Comparison of ENCODE assay signal across 8 mouse cellular contexts in genomic region chr2:76675451-76675850, GRCm38 (mm10). TPM values are rescaled to one million over a fixed set of nuclear protein-coding genes. Genes with fewer than 3 reads are reported as not detected.
A peak's percentile ranks its signal among the peaks of the same experiment; 100 is the strongest.
DNase-seq lines count a peak whose midpoint lies in the region; ATAC-seq and TF ChIP-seq lines count a peak whose summit lies in the region.

No protein-coding gene starts in this region.

- peaks cover 61% of the 10 kb centered on the region for H3K79me2 ChIP-seq in C2C12 (ENCODE audit: control insufficient read depth, insufficient read depth)

- peaks cover 49% of the 10 kb centered on the region for H3K79me3 ChIP-seq in C2C12 (ENCODE audit: low read depth)

- H3ac ChIP-seq in C2C12 (ENCODE audit: control insufficient read depth, insufficient read length, low read depth) = peak overlapping the region; percentile 85

- no peak for DNase-seq in heart, postnatal 36 days
- peak; percentile 25 for DNase-seq in cerebellum, adult 8-10 months
- DNase-seq in hindbrain, embryonic 11.5 days (ENCODE audit: low spot score) = peak; percentile 65
- peak; percentile 46 for DNase-seq in liver, postnatal 0 days
- DNase-seq in adrenal gland, postnatal 36 days = no peak
- no peak for DNase-seq in gastrocnemius, postnatal 4 days (ENCODE audit: low spot score in 2 of 2)

- no peak for TF ChIP-seq CTCF in C2C12 (IDR thresholded peaks at IDR 0.05; ENCODE audit: control insufficient read depth, insufficient read depth, insufficient read length)
- TF ChIP-seq CTCF in liver, postnatal 0 days (IDR thresholded peaks at IDR 0.05; ENCODE audit: low read depth) = no peak

- peak overlapping the region; percentile 88 for H3K4me2 ChIP-seq in heart, embryonic 12.5 days
- peak overlapping the region; percentile 54 for H3K4me2 ChIP-seq in hindbrain, embryonic 11.5 days (replicated peaks; ENCODE audit: low read depth, low read length)
- peak overlapping the region; percentile 88 for H3K4me2 ChIP-seq in liver, postnatal 0 days (ENCODE audit: low read depth, low read length)

- TF ChIP-seq EP300 in liver, postnatal 0 days (IDR thresholded peaks at IDR 0.05; ENCODE audit: low read depth) = no peak

- peaks cover 30% of the 10 kb centered on the region for H3K4me1 ChIP-seq in heart, embryonic 12.5 days (replicated peaks)
- peaks cover 7% of the 10 kb centered on the region for H3K4me1 ChIP-seq in hindbrain, embryonic 11.5 days (replicated peaks; ENCODE audit: control insufficient read depth, insufficient read depth, low read length)
- H3K4me1 ChIP-seq in liver, postnatal 0 days (ENCODE audit: insufficient read depth) = peaks cover 27% of the 10 kb centered on the region

- no peaks in the 10 kb centered on the region for H3K9me3 ChIP-seq in heart, embryonic 12.5 days (replicated peaks)
- no peaks in the 10 kb centered on the region for H3K9me3 ChIP-seq in hindbrain, embryonic 11.5 days (ENCODE audit: control insufficient read depth, low read length)
- H3K9me3 ChIP-seq in liver, postnatal 0 days (ENCODE audit: low read length) = no peaks in the 10 kb centered on the region

- peak; percentile 54 for ATAC-seq in heart, embryonic 12.5 days (ENCODE audit: insufficient number of reproducible peaks, low FRiP score)
- ATAC-seq in hindbrain, embryonic 11.5 days (ENCODE audit: low FRiP score) = peak; percentile 61
- peak; percentile 62 for ATAC-seq in liver, postnatal 0 days

- H3K4me3 ChIP-seq in heart, embryonic 12.5 days = peak overlapping the region; percentile 93
- H3K4me3 ChIP-seq in C2C12 (ENCODE audit: insufficient read depth, poor library complexity, severe bottlenecking) = peak overlapping the region; percentile 68
- H3K4me3 ChIP-seq in hindbrain, embryonic 11.5 days (ENCODE audit: low read depth, low read length) = peak overlapping the region; percentile 77
- peak overlapping the region; percentile 86 for H3K4me3 ChIP-seq in liver, postnatal 0 days (ENCODE audit: low read depth, low read length)

- under 1% methylated on average over 38 of the region's 44 CpGs for WGBS in heart, embryonic 12.5 days
- WGBS in hindbrain, embryonic 11.5 days = under 1% methylated on average over 31 of the region's 44 CpGs
- WGBS in liver, postnatal 0 days (ENCODE audit: insufficient replicate concordance) = 2% methylated on average over 31 of the region's 44 CpGs

- H3K36me3 ChIP-seq in heart, embryonic 12.5 days = peaks cover 13% of the 10 kb centered on the region
- H3K36me3 ChIP-seq in C2C12 (ENCODE audit: control insufficient read depth, insufficient read depth) = peaks cover 27% of the 10 kb centered on the region
- no peaks in the 10 kb centered on the region for H3K36me3 ChIP-seq in hindbrain, embryonic 11.5 days (ENCODE audit: control insufficient read depth, insufficient read depth, low read length)
- peaks cover 6% of the 10 kb centered on the region for H3K36me3 ChIP-seq in liver, postnatal 0 days (replicated peaks; ENCODE audit: insufficient read depth, low read length)

- peak overlapping the region; percentile 88 for H3K9ac ChIP-seq in heart, embryonic 12.5 days
- peak overlapping the region; percentile 84 for H3K9ac ChIP-seq in hindbrain, embryonic 11.5 days (ENCODE audit: low read depth, low read length)
- peak overlapping the region; percentile 86 for H3K9ac ChIP-seq in liver, postnatal 0 days (replicated peaks)

- peak overlapping the region; percentile 76 for H3K27ac ChIP-seq in heart, embryonic 12.5 days (ENCODE audit: poor library complexity, severe bottlenecking)
- H3K27ac ChIP-seq in hindbrain, embryonic 11.5 days (ENCODE audit: low read depth, low read length) = peak overlapping the region; percentile 82
- peak overlapping the region; percentile 87 for H3K27ac ChIP-seq in liver, postnatal 0 days (ENCODE audit: low read depth)

- intact Hi-C loops in heart, postnatal 36 days (cut with DNase I) = no loop called here

- no peaks in the 10 kb centered on the region for H3K27me3 ChIP-seq in heart, embryonic 12.5 days (replicated peaks)
- H3K27me3 ChIP-seq in C2C12 (ENCODE audit: control insufficient read depth, insufficient read depth, insufficient read length) = no peaks in the 10 kb centered on the region
- H3K27me3 ChIP-seq in hindbrain, embryonic 11.5 days (ENCODE audit: control insufficient read depth, insufficient read depth, low read length) = no peaks in the 10 kb centered on the region
- no peaks in the 10 kb centered on the region for H3K27me3 ChIP-seq in liver, postnatal 0 days (ENCODE audit: insufficient read depth, low read length)

TF ChIP-seq in C2C12, 6 proteins besides CTCF, POLR2A, EP300 and RAD21:
- TF ChIP-seq CEBPB (IDR thresholded peaks at IDR 0.05; ENCODE audit: low read depth) = no peak
- TF ChIP-seq MYOD1 (IDR thresholded peaks at IDR 0.05; ENCODE audit: control insufficient read depth, insufficient read length, low read depth) = no peak
- no peak for TF ChIP-seq USF1 (IDR thresholded peaks at IDR 0.05; ENCODE audit: low read depth)
- no peak for TF ChIP-seq FOSL1 (IDR thresholded peaks at IDR 0.05; ENCODE audit: insufficient read depth, low read length, poor library complexity, severe bottlenecking)
- TF ChIP-seq MYOG (IDR thresholded peaks at IDR 0.05; ENCODE audit: control insufficient read depth, extremely low read depth, insufficient read length) = no peak
- TF ChIP-seq MAX (IDR thresholded peaks at IDR 0.05) = no peak

RNA-seq across cellular contexts. Expression of gene Plekha3, which starts 0.4 kb away (rescaled TPM):
- 14.9 and 17.3 TPM in 2 replicates for polyA plus RNA-seq in heart, embryonic 12.5 days (2016; fragmentation: Nextera tagmentation; extraction: Ambion mirVana)
- 10 to 100 TPM; 19.4 to 20.0 TPM for total RNA-seq in heart, postnatal 36 days (2021)
- polyA plus RNA-seq in C2C12 (2012; fragmentation: generic; extraction: Trizol) = 22.0 TPM
- polyA plus RNA-seq in hindbrain, embryonic 11.5 days (2014; fragmentation: Nextera tagmentation; extraction: Ambion mirVana) = 12.2 and 14.3 TPM in 2 replicates
- polyA plus RNA-seq in liver, postnatal 0 days (2015; fragmentation: Nextera tagmentation; extraction: Ambion mirVana) = 3.8 and 5.0 TPM in 2 replicates
- 10 to 100 TPM; 49.6 to 54.7 TPM for total RNA-seq in adrenal gland, postnatal 36 days (2021)
- total RNA-seq in gastrocnemius, postnatal 4 days (2021) = 10 to 100 TPM in 1 of 2 experiments, 1 to 10 TPM in 1; 9.7 to 11.7 TPM

RNA-seq across cellular contexts. Expression of gene Fkbp7, which starts 2.5 kb away (rescaled TPM):
- polyA plus RNA-seq in heart, embryonic 12.5 days (2016; fragmentation: Nextera tagmentation; extraction: Ambion mirVana) = 61.9 and 62.4 TPM in 2 replicates
- 10 to 100 TPM; 19.9 to 24.0 TPM for total RNA-seq in heart, postnatal 36 days (2021)
- polyA plus RNA-seq in C2C12 (2012; fragmentation: generic; extraction: Trizol) = 36.5 TPM
- 25.7 and 30.4 TPM in 2 replicates for polyA plus RNA-seq in hindbrain, embryonic 11.5 days (2014; fragmentation: Nextera tagmentation; extraction: Ambion mirVana)
- 6.5 and 7.9 TPM in 2 replicates for polyA plus RNA-seq in liver, postnatal 0 days (2015; fragmentation: Nextera tagmentation; extraction: Ambion mirVana)
- 10 to 100 TPM; 20.7 to 25.7 TPM for total RNA-seq in adrenal gland, postnatal 36 days (2021)
- 10 to 100 TPM; 41.3 to 46.0 TPM for total RNA-seq in gastrocnemius, postnatal 4 days (2021)

RNA-seq across cellular contexts. Expression of gene Pjvk, which starts 27.2 kb away (rescaled TPM):
- 0.21 TPM in 1 of 2 replicates, not detected in the other for polyA plus RNA-seq in heart, embryonic 12.5 days (2016; fragmentation: Nextera tagmentation; extraction: Ambion mirVana)
- total RNA-seq in heart, postnatal 36 days (2021) = not detected
- polyA plus RNA-seq in C2C12 (2012; fragmentation: generic; extraction: Trizol) = 0.05 TPM
- polyA plus RNA-seq in hindbrain, embryonic 11.5 days (2014; fragmentation: Nextera tagmentation; extraction: Ambion mirVana) = 0.53 and 0.88 TPM in 2 replicates
- not detected in 2 replicates for polyA plus RNA-seq in liver, postnatal 0 days (2015; fragmentation: Nextera tagmentation; extraction: Ambion mirVana)
- total RNA-seq in adrenal gland, postnatal 36 days (2021) = under 1 TPM; 0.26 to 0.40 TPM
- under 1 TPM; 0.22 to 0.29 TPM for total RNA-seq in gastrocnemius, postnatal 4 days (2021)

RNA-seq across cellular contexts. Expression of gene Prkra, which starts 27.6 kb away (rescaled TPM):
- 33.1 and 35.5 TPM in 2 replicates for polyA plus RNA-seq in heart, embryonic 12.5 days (2016; fragmentation: Nextera tagmentation; extraction: Ambion mirVana)
- 10 to 100 TPM; 11.9 to 14.9 TPM for total RNA-seq in heart, postnatal 36 days (2021)
- polyA plus RNA-seq in C2C12 (2012; fragmentation: generic; extraction: Trizol) = 18.2 TPM
- polyA plus RNA-seq in hindbrain, embryonic 11.5 days (2014; fragmentation: Nextera tagmentation; extraction: Ambion mirVana) = 109 and 128 TPM in 2 replicates
- polyA plus RNA-seq in liver, postnatal 0 days (2015; fragmentation: Nextera tagmentation; extraction: Ambion mirVana) = 7.7 and 7.9 TPM in 2 replicates
- total RNA-seq in adrenal gland, postnatal 36 days (2021) = 10 to 100 TPM; 22.0 to 32.0 TPM
- 10 to 100 TPM; 16.8 to 19.1 TPM for total RNA-seq in gastrocnemius, postnatal 4 days (2021)

Comparison
In these comparisons a context has a peak if more than half of its experiments do, and no peak if none do; other contexts are left out.
1. DNase-seq: peak in cerebellum, adult 8-10 months (single experiment), hindbrain, embryonic 11.5 days (single experiment) and liver, postnatal 0 days (single experiment); none in heart, postnatal 36 days (0 of 2), adrenal gland, postnatal 36 days (0 of 2) and gastrocnemius, postnatal 4 days (0 of 2).
2. Peak in every context shown above with its lines, with median percentiles within 50 percentile points of each other: ATAC-seq, H3K27ac ChIP-seq, H3K4me2 ChIP-seq, H3K4me3 ChIP-seq and H3K9ac ChIP-seq.